Mouse (Mus musculus): Measurements from ENCODE around the gene Rnd1. TPM values are rescaled to one million over a fixed set of nuclear protein-coding genes. Genes with fewer than 3 reads are reported as not detected.

Rnd1 gene
- polyA plus RNA-seq, 1 experiment from 2014 or later = 3.9 TPM

- H3K36me3 ChIP-seq (replicated peaks) = no peaks in the 10 kb centered on the region
- under 1% methylated on average over 25 of the region's 25 CpGs for WGBS
- peak; percentile 3; the same call in 1 of the 2 replicates for ATAC-seq (ENCODE audit: low FRiP score)
- peak overlapping the region; percentile 96 for H3K27ac ChIP-seq
- peaks cover 70% of the 10 kb centered on the region for H3K4me1 ChIP-seq
- peak overlapping the region; percentile 94 for H3K9ac ChIP-seq
- H3K4me3 ChIP-seq (replicated peaks) = peak overlapping the region; percentile 80
- H3K27me3 ChIP-seq = peaks cover 66% of the 10 kb centered on the region
- H3K4me2 ChIP-seq = peak overlapping the region; percentile 90
- H3K9me3 ChIP-seq = no peaks in the 10 kb centered on the region
These were observed 43.3 kb downstream of the Rnd1 start for GRCm38 (mm10) chr15:98633822-98634470.

- H3K27me3 ChIP-seq = peaks cover 75% of the 10 kb centered on the region
- no peaks in the 10 kb centered on the region for H3K36me3 ChIP-seq (replicated peaks)
- H3K4me2 ChIP-seq = peak overlapping the region; percentile 90
- ATAC-seq (ENCODE audit: low FRiP score) = no peak
- no peaks in the 10 kb centered on the region for H3K9me3 ChIP-seq
- H3K9ac ChIP-seq = peak overlapping the region; percentile 94
- H3K4me3 ChIP-seq (replicated peaks) = peak overlapping the region; percentile 80
- H3K27ac ChIP-seq = peak overlapping the region; percentile 73; the same call in 1 of the 2 replicates
- WGBS = 4% methylated on average over 4 of the region's 4 CpGs
- H3K4me1 ChIP-seq = peaks cover 79% of the 10 kb centered on the region
These were observed 44.3 kb downstream of the Rnd1 start for GRCm38 (mm10) chr15:98632921-98633320.

- Histone ChIP-seq H3K27me3 (peaks cover 81% of the 10 kb centered on the region), H3K4me1 (peaks cover 73% of the 10 kb centered on the region)
These were observed 45.0 kb downstream of the Rnd1 start for GRCm38 (mm10) chr15:98632107-98632744.

GRCm38 (mm10) chr15:98631493-98631892, 45.8 kb downstream of the Rnd1 start:
- under 1% methylated on average over 18 of the region's 18 CpGs for WGBS
- Histone ChIP-seq H3K4me1 (peaks cover 66% of the 10 kb centered on the region), H3K36me3 (replicated peaks) (no peaks in the 10 kb centered on the region), H3K4me3 (replicated peaks) (peak overlapping the region; percentile 80), H3K27ac (peak overlapping the region; percentile 73; the same call in 1 of the 2 replicates), H3K9ac (peak overlapping the region; percentile 94), H3K9me3 (no peaks in the 10 kb centered on the region), H3K4me2 (peak overlapping the region; percentile 90), H3K27me3 (peaks cover 80% of the 10 kb centered on the region)
- ATAC-seq (ENCODE audit: low FRiP score) = no peak

More at GRCm38 (mm10) chr15:98632107-98632744, 45.0 kb downstream of the Rnd1 start:
- H3K36me3 ChIP-seq (replicated peaks) = no peaks in the 10 kb centered on the region
- peak overlapping the region; percentile 90 for H3K4me2 ChIP-seq
- WGBS = 0% methylated on average over 25 of the region's 25 CpGs
- H3K9me3 ChIP-seq = no peaks in the 10 kb centered on the region
- H3K9ac ChIP-seq = peak overlapping the region; percentile 94
- ATAC-seq (ENCODE audit: low FRiP score) = peak; percentile 65
- peak overlapping the region; percentile 80 for H3K4me3 ChIP-seq (replicated peaks)
- peak overlapping the region; percentile 73 for H3K27ac ChIP-seq

- Histone ChIP-seq H3K9ac (peak within 1 kb of the TSS; percentile 94), H3K27me3 (peaks cover 72% of the 10 kb centered on the region), H3K9me3 (no peaks in the 10 kb centered on the region), H3K4me3 (replicated peaks) (peak within 1 kb of the TSS; percentile 80), H3K4me1 (peaks cover 65% of the 10 kb centered on the region), H3K27ac (peak within 1 kb of the TSS; percentile 73; the same call in 1 of the 2 replicates), H3K36me3 (replicated peaks) (no peaks in the 10 kb centered on the region), H3K4me2 (peak within 1 kb of the TSS; percentile 90)
- 28% methylated on average over 4 of the region's 4 CpGs for WGBS
- no peak for ATAC-seq (ENCODE audit: low FRiP score)
These were observed 46.7 kb downstream of the Rnd1 start, which contains the start of gene Cacnb3 for GRCm38 (mm10) chr15:98630540-98630939. Gene Cacnb3 (plus strand): TSS chr15:98630840.

- WGBS = 58% methylated on average over 6 of the region's 6 CpGs
- no peak overlapping the region for H3K27ac ChIP-seq
These were observed 47.8 kb downstream of the Rnd1 start for GRCm38 (mm10) chr15:98629464-98629863.

GRCm38 (mm10) chr15:98628589-98629254, 48.5 kb downstream of the Rnd1 start:
- 9% methylated on average over 20 of the region's 20 CpGs for WGBS
- Histone ChIP-seq H3K9me3 (no peaks in the 10 kb centered on the region), H3K4me2 (peak overlapping the region; percentile 41), H3K9ac (peak overlapping the region; percentile 33; the same call in 1 of the 2 replicates), H3K27me3 (peaks cover 68% of the 10 kb centered on the region), H3K4me3 (replicated peaks) (no peak overlapping the region), H3K36me3 (replicated peaks) (no peaks in the 10 kb centered on the region), H3K27ac (no peak overlapping the region), H3K4me1 (peaks cover 56% of the 10 kb centered on the region)
- ATAC-seq (ENCODE audit: low FRiP score) = 0 out of 2 replicates have a peak, but pooled peaks have one; percentile 14

More at GRCm38 (mm10) chr15:98629464-98629863, 47.8 kb downstream of the Rnd1 start:
- Histone ChIP-seq H3K27me3 (peaks cover 71% of the 10 kb centered on the region), H3K9ac (no peak overlapping the region), H3K9me3 (no peaks in the 10 kb centered on the region), H3K36me3 (replicated peaks) (no peaks in the 10 kb centered on the region), H3K4me1 (peaks cover 59% of the 10 kb centered on the region), H3K4me2 (0 out of 2 replicates have a peak overlapping the region, but pooled peaks have one; percentile 41), H3K4me3 (replicated peaks) (no peak overlapping the region)
- no peak for ATAC-seq (ENCODE audit: low FRiP score)

GRCm38 (mm10) chr15:98626487-98627212, 50.6 kb downstream of the Rnd1 start:
- Histone ChIP-seq H3K36me3 (replicated peaks) (no peaks in the 10 kb centered on the region), H3K9me3 (no peaks in the 10 kb centered on the region), H3K4me3 (replicated peaks) (no peak overlapping the region), H3K9ac (no peak overlapping the region), H3K27ac (no peak overlapping the region), H3K4me2 (no peak overlapping the region), H3K27me3 (peaks cover 57% of the 10 kb centered on the region), H3K4me1 (peaks cover 46% of the 10 kb centered on the region)
- WGBS = 80% methylated on average over 7 of the region's 7 CpGs
- no peak for ATAC-seq (ENCODE audit: low FRiP score)

GRCm38 (mm10) chr15:98626078-98626477, 51.2 kb downstream of the Rnd1 start:
- peaks cover 51% of the 10 kb centered on the region for H3K27me3 ChIP-seq
- H3K27ac ChIP-seq = no peak overlapping the region
- H3K9ac ChIP-seq = no peak overlapping the region
- no peaks in the 10 kb centered on the region for H3K36me3 ChIP-seq (replicated peaks)
- no peak overlapping the region for H3K4me3 ChIP-seq (replicated peaks)
- peaks cover 40% of the 10 kb centered on the region for H3K4me1 ChIP-seq
- H3K4me2 ChIP-seq = no peak overlapping the region
- H3K9me3 ChIP-seq = no peaks in the 10 kb centered on the region
- WGBS = 28% methylated on average over 8 of the region's 8 CpGs
- no peak for ATAC-seq (ENCODE audit: low FRiP score)

GRCm38 (mm10) chr15:98623361-98623821, 53.9 kb downstream of the Rnd1 start:
- 57% methylated on average over 5 of the region's 5 CpGs for WGBS
- no peak overlapping the region for H3K4me2 ChIP-seq
- no peak for ATAC-seq (ENCODE audit: low FRiP score)

GRCm38 (mm10) chr15:98622721-98623120, 54.5 kb downstream of the Rnd1 start:
- H3K9me3 ChIP-seq = no peaks in the 10 kb centered on the region
- no peak overlapping the region for H3K4me3 ChIP-seq (replicated peaks)
- H3K4me1 ChIP-seq = peaks cover 20% of the 10 kb centered on the region
- H3K4me2 ChIP-seq = no peak overlapping the region
- no peaks in the 10 kb centered on the region for H3K36me3 ChIP-seq (replicated peaks)
- no peak for ATAC-seq (ENCODE audit: low FRiP score)
- no peak overlapping the region for H3K9ac ChIP-seq
- 18% methylated on average over 6 of the region's 6 CpGs for WGBS
- H3K27ac ChIP-seq = no peak overlapping the region
- H3K27me3 ChIP-seq = peaks cover 29% of the 10 kb centered on the region

More at GRCm38 (mm10) chr15:98623361-98623821, 53.9 kb downstream of the Rnd1 start:
- H3K9me3 ChIP-seq = no peaks in the 10 kb centered on the region
- H3K27ac ChIP-seq = no peak overlapping the region
- peaks cover 24% of the 10 kb centered on the region for H3K4me1 ChIP-seq
- no peak overlapping the region for H3K4me3 ChIP-seq (replicated peaks)
- no peak overlapping the region for H3K9ac ChIP-seq
- H3K27me3 ChIP-seq = peaks cover 31% of the 10 kb centered on the region
- H3K36me3 ChIP-seq (replicated peaks) = no peaks in the 10 kb centered on the region
